Mouse (Mus musculus) lung, postnatal 14 days (tissue): ENCODE measurements around the gene Heatr4.
"Not testable (repeated sequence)": the region's sequence is repeated elsewhere in the genome, so short reads cannot be mapped to it uniquely, and the experiment has no call there.

Experiments used
- DNase-seq: peaks from one replicate; pipeline ENCODE4 v3.0.0; 2021

Gene Heatr4

GRCm38 (mm10) chr12:83984752-83985151 is at the start of gene Heatr4:
Heatr4 (minus strand) TSS chr12:83984852.
- DNase-seq = no peak

- DNase-seq = no peak
Observed at GRCm38 (mm10) chr12:84034108-84034507, 49.5 kb upstream of the Heatr4 start.

GRCm38 (mm10) chr12:84033302-84033701 is 48.6 kb upstream of the Heatr4 start:
- DNase-seq = not testable (repeated sequence)

GRCm38 (mm10) chr12:84032854-84033253 is 48.2 kb upstream of the Heatr4 start:
- no peak for DNase-seq

- DNase-seq = peak; percentile 88
Observed at GRCm38 (mm10) chr12:84030659-84031332, 46.1 kb upstream of the Heatr4 start.

GRCm38 (mm10) chr12:84029043-84029442 is 44.4 kb upstream of the Heatr4 start:
- not testable (repeated sequence) for DNase-seq

- DNase-seq = not testable (repeated sequence)
Observed at GRCm38 (mm10) chr12:84028328-84028727, 43.7 kb upstream of the Heatr4 start.

GRCm38 (mm10) chr12:84025888-84026287 is 41.2 kb upstream of the Heatr4 start:
- no peak for DNase-seq

GRCm38 (mm10) chr12:84023052-84023745 is 38.5 kb upstream of the Heatr4 start:
- DNase-seq = no peak

GRCm38 (mm10) chr12:84022266-84022665 is 37.6 kb upstream of the Heatr4 start:
- DNase-seq = not testable (repeated sequence)

GRCm38 (mm10) chr12:84020528-84020927 is 35.9 kb upstream of the Heatr4 start:
- peak; percentile 82 for DNase-seq

- no peak for DNase-seq
Observed at GRCm38 (mm10) chr12:84013701-84014100, 29.0 kb upstream of the Heatr4 start.

- DNase-seq = no peak
Observed at GRCm38 (mm10) chr12:84013130-84013529, 28.5 kb upstream of the Heatr4 start.

- peak; percentile 85 for DNase-seq
Observed at GRCm38 (mm10) chr12:84011251-84012040, 26.8 kb upstream of the Heatr4 start.

GRCm38 (mm10) chr12:84010201-84010600 is 25.5 kb upstream of the Heatr4 start:
- no peak for DNase-seq

- peak; percentile 76 for DNase-seq
Observed at GRCm38 (mm10) chr12:84009171-84009965, 24.7 kb upstream of the Heatr4 start, which contains the start of gene Acot1. Acot1 (plus strand) TSS chr12:84009490.

GRCm38 (mm10) chr12:84008729-84009128 is 24.1 kb upstream of the Heatr4 start:
- DNase-seq = no peak

GRCm38 (mm10) chr12:84008251-84008650 is 23.6 kb upstream of the Heatr4 start:
- peak; percentile 32 for DNase-seq

- DNase-seq = no peak
Observed at GRCm38 (mm10) chr12:84003866-84004265, 19.2 kb upstream of the Heatr4 start.

GRCm38 (mm10) chr12:84000418-84000817 is 15.8 kb upstream of the Heatr4 start:
- DNase-seq = no peak

GRCm38 (mm10) chr12:83999237-83999636 is 14.6 kb upstream of the Heatr4 start:
- DNase-seq = peak; percentile 73

- no peak for DNase-seq
Observed at GRCm38 (mm10) chr12:83998341-83999107, 13.9 kb upstream of the Heatr4 start.
